Mouse (Mus musculus): ENCODE data around the gene Clca1. TPM values are rescaled to one million over a fixed set of nuclear protein-coding genes. Genes with fewer than 3 reads are reported as not detected.
"Not testable (repeated sequence)": the region's sequence is repeated elsewhere in the genome, so short reads cannot be mapped to it uniquely, and the experiment has no call there.

Clca1 gene
- polyA plus RNA-seq (2012; rRNA removed) = 0.03 and 0.08 TPM in 2 replicates

GRCm38 (mm10) chr3:145032676-145033075 lies at the start of gene Clca1:
Gene Clca1, minus strand, starts transcription at chr3:145032776.
- H3K27me3 ChIP-seq (replicated peaks; ENCODE audit: control insufficient read depth, insufficient read depth, low read length) = no peaks in the 10 kb centered on the region
- no peaks in the 10 kb centered on the region for H3K36me3 ChIP-seq (ENCODE audit: control insufficient read depth, insufficient read depth, low read length)
- no peak for DNase-seq
- H3K4me3 ChIP-seq (ENCODE audit: insufficient read depth, low read depth, low read length) = no peak within 1 kb of the TSS
- H3K27ac ChIP-seq (ENCODE audit: insufficient read depth, low read depth, low read length) = no peak within 1 kb of the TSS
- no peaks in the 10 kb centered on the region for H3K4me1 ChIP-seq (ENCODE audit: control insufficient read depth, insufficient read depth, low read length)
- TF ChIP-seq POLR2A (IDR thresholded peaks at IDR 0.05; ENCODE audit: low read depth, low read length) (no peak), CTCF (conservative IDR thresholded peaks at IDR 0.05; ENCODE audit: insufficient read depth, insufficient read length, low read depth, low read length) (no peak)

- 67% methylated on average over 8 of the region's 8 CpGs for WGBS
- DNase-seq = no peak
- H3K27ac ChIP-seq (ENCODE audit: insufficient read depth, low read depth, low read length) = no peak overlapping the region
- no peaks in the 10 kb centered on the region for H3K36me3 ChIP-seq (ENCODE audit: control insufficient read depth, insufficient read depth, low read length)
- TF ChIP-seq POLR2A (IDR thresholded peaks at IDR 0.05; ENCODE audit: low read depth, low read length) (no peak), CTCF (conservative IDR thresholded peaks at IDR 0.05; ENCODE audit: insufficient read depth, insufficient read length, low read depth, low read length) (no peak)
- no peaks in the 10 kb centered on the region for H3K4me1 ChIP-seq (ENCODE audit: control insufficient read depth, insufficient read depth, low read length)
- H3K4me3 ChIP-seq (ENCODE audit: insufficient read depth, low read depth, low read length) = no peak overlapping the region
- H3K27me3 ChIP-seq (replicated peaks; ENCODE audit: control insufficient read depth, insufficient read depth, low read length) = no peaks in the 10 kb centered on the region
These were observed 48.3 kb upstream of the Clca1 start for GRCm38 (mm10) chr3:145080904-145081303.

- Histone ChIP-seq H3K4me1 (ENCODE audit: control insufficient read depth, insufficient read depth, low read length) (no peaks in the 10 kb centered on the region), H3K27me3 (replicated peaks; ENCODE audit: control insufficient read depth, insufficient read depth, low read length) (no peaks in the 10 kb centered on the region), H3K36me3 (ENCODE audit: control insufficient read depth, insufficient read depth, low read length) (no peaks in the 10 kb centered on the region), H3K4me3 (ENCODE audit: insufficient read depth, low read depth, low read length) (no peak overlapping the region), H3K27ac (ENCODE audit: insufficient read depth, low read depth, low read length) (no peak overlapping the region)
- no peak for DNase-seq
- no peak for TF ChIP-seq POLR2A (IDR thresholded peaks at IDR 0.05; ENCODE audit: low read depth, low read length)
- no peak for TF ChIP-seq CTCF (conservative IDR thresholded peaks at IDR 0.05; ENCODE audit: insufficient read depth, insufficient read length, low read depth, low read length)
- WGBS = 81% methylated on average over 6 of the region's 6 CpGs
These were observed 45.8 kb upstream of the Clca1 start for GRCm38 (mm10) chr3:145078405-145078804.

- DNase-seq = no peak
- H3K4me1 ChIP-seq (ENCODE audit: control insufficient read depth, insufficient read depth, low read length) = no peaks in the 10 kb centered on the region
- no peak overlapping the region for H3K4me3 ChIP-seq (ENCODE audit: insufficient read depth, low read depth, low read length)
- WGBS = 85% methylated on average over 3 of the region's 3 CpGs
- no peak for TF ChIP-seq POLR2A (IDR thresholded peaks at IDR 0.05; ENCODE audit: low read depth, low read length)
- no peak for TF ChIP-seq CTCF (conservative IDR thresholded peaks at IDR 0.05; ENCODE audit: insufficient read depth, insufficient read length, low read depth, low read length)
- H3K36me3 ChIP-seq (ENCODE audit: control insufficient read depth, insufficient read depth, low read length) = no peaks in the 10 kb centered on the region
- no peak overlapping the region for H3K27ac ChIP-seq (ENCODE audit: insufficient read depth, low read depth, low read length)
- no peaks in the 10 kb centered on the region for H3K27me3 ChIP-seq (replicated peaks; ENCODE audit: control insufficient read depth, insufficient read depth, low read length)
These were observed 39.8 kb upstream of the Clca1 start for GRCm38 (mm10) chr3:145072339-145072738.

GRCm38 (mm10) chr3:145068964-145069363 lies 36.4 kb upstream of the Clca1 start:
- H3K4me1 ChIP-seq (ENCODE audit: control insufficient read depth, insufficient read depth, low read length) = no peaks in the 10 kb centered on the region
- TF ChIP-seq CTCF (conservative IDR thresholded peaks at IDR 0.05; ENCODE audit: insufficient read depth, insufficient read length, low read depth, low read length) (no peak), POLR2A (IDR thresholded peaks at IDR 0.05; ENCODE audit: low read depth, low read length) (no peak)
- H3K4me3 ChIP-seq (ENCODE audit: insufficient read depth, low read depth, low read length) = no peak overlapping the region
- WGBS = 78% methylated on average over 4 of the region's 4 CpGs
- no peaks in the 10 kb centered on the region for H3K27me3 ChIP-seq (replicated peaks; ENCODE audit: control insufficient read depth, insufficient read depth, low read length)
- H3K27ac ChIP-seq (ENCODE audit: insufficient read depth, low read depth, low read length) = no peak overlapping the region
- no peak for DNase-seq
- H3K36me3 ChIP-seq (ENCODE audit: control insufficient read depth, insufficient read depth, low read length) = no peaks in the 10 kb centered on the region

GRCm38 (mm10) chr3:145055138-145055537 lies 22.6 kb upstream of the Clca1 start:
- not testable (repeated sequence) for H3K36me3 ChIP-seq (ENCODE audit: control insufficient read depth, insufficient read depth, low read length); H3K4me3 ChIP-seq (ENCODE audit: insufficient read depth, low read depth, low read length); H3K27me3 ChIP-seq (replicated peaks; ENCODE audit: control insufficient read depth, insufficient read depth, low read length); H3K4me1 ChIP-seq (ENCODE audit: control insufficient read depth, insufficient read depth, low read length); H3K27ac ChIP-seq (ENCODE audit: insufficient read depth, low read depth, low read length); DNase-seq
- WGBS = 92% methylated on average over 3 of the region's 3 CpGs

GRCm38 (mm10) chr3:145049820-145050219 lies 17.2 kb upstream of the Clca1 start:
- no peak overlapping the region for H3K27ac ChIP-seq (ENCODE audit: insufficient read depth, low read depth, low read length)
- no peak for TF ChIP-seq CTCF (conservative IDR thresholded peaks at IDR 0.05; ENCODE audit: insufficient read depth, insufficient read length, low read depth, low read length)
- TF ChIP-seq POLR2A (IDR thresholded peaks at IDR 0.05; ENCODE audit: low read depth, low read length) = no peak
- WGBS = 62% methylated on average over 3 of the region's 3 CpGs
- no peak overlapping the region for H3K4me3 ChIP-seq (ENCODE audit: insufficient read depth, low read depth, low read length)
- no peaks in the 10 kb centered on the region for H3K36me3 ChIP-seq (ENCODE audit: control insufficient read depth, insufficient read depth, low read length)
- no peaks in the 10 kb centered on the region for H3K4me1 ChIP-seq (ENCODE audit: control insufficient read depth, insufficient read depth, low read length)
- no peak for DNase-seq
- H3K27me3 ChIP-seq (replicated peaks; ENCODE audit: control insufficient read depth, insufficient read depth, low read length) = no peaks in the 10 kb centered on the region

- H3K36me3 ChIP-seq (ENCODE audit: control insufficient read depth, insufficient read depth, low read length) = no peaks in the 10 kb centered on the region
- 24% methylated on average over 3 of the region's 3 CpGs for WGBS
- H3K4me1 ChIP-seq (ENCODE audit: control insufficient read depth, insufficient read depth, low read length) = no peaks in the 10 kb centered on the region
- H3K4me3 ChIP-seq (ENCODE audit: insufficient read depth, low read depth, low read length) = no peak overlapping the region
- no peaks in the 10 kb centered on the region for H3K27me3 ChIP-seq (replicated peaks; ENCODE audit: control insufficient read depth, insufficient read depth, low read length)
- H3K27ac ChIP-seq (ENCODE audit: insufficient read depth, low read depth, low read length) = no peak overlapping the region
- TF ChIP-seq CTCF (conservative IDR thresholded peaks at IDR 0.05; ENCODE audit: insufficient read depth, insufficient read length, low read depth, low read length) (no peak), POLR2A (IDR thresholded peaks at IDR 0.05; ENCODE audit: low read depth, low read length) (no peak)
- DNase-seq = no peak
These were observed 6.2 kb upstream of the Clca1 start for GRCm38 (mm10) chr3:145038813-145039212.

Data from kidney, adult 2 months (tissue).